Mouse (Mus musculus) heart, embryonic 13.5 days (tissue): ENCODE measurements at regions not wholly inside any gene's neighbourhood (a gene's known extent, or its start where the extent isn't known, plus 50 kb on each side); places are given as distances from the start of the nearest gene placed in this dataset.
"Not testable (repeated sequence)": the region's sequence is repeated elsewhere in the genome, so short reads cannot be mapped to it uniquely, and the experiment has no call there.

Source experiments
- ATAC-seq: fragments of 200-750 bp; cut with Nextera tagmentation; 2 replicates; pipeline ENCODE4 v1.8.0; 2017; ENCODE audit warnings: moderate TSS enrichment; ENCODE audit not compliant: insufficient number of reproducible peaks, low FRiP score, low TSS enrichment; ENCODE audit errors: extremely low read depth
- H3K27ac ChIP-seq: fragments of 300-500 bp; sonication (generic); replicated peaks from 2 replicates; pipeline ENCODE4 v1.5.1; 2015; ENCODE audit warnings: moderate library complexity, mild to moderate bottlenecking, inconsistent platforms
- H3K27me3 ChIP-seq: fragments of 300-500 bp; sonication (generic); replicated peaks from 2 replicates; pipeline ENCODE4 v1.6.1; 2015; ENCODE audit warnings: mild to moderate bottlenecking, inconsistent platforms
- H3K36me3 ChIP-seq: fragments of 300-500 bp; sonication (generic); 2 replicates; pipeline ENCODE4 v1.6.1; 2015; ENCODE audit warnings: mild to moderate bottlenecking, inconsistent platforms
- H3K4me1 ChIP-seq: fragments of 300-500 bp; sonication (generic); 2 replicates; pipeline ENCODE4 v1.6.1; 2015; ENCODE audit warnings: inconsistent platforms
- H3K4me2 ChIP-seq: fragments of 300-500 bp; sonication (generic); 2 replicates; pipeline ENCODE4 v1.6.1; 2015; ENCODE audit warnings: inconsistent platforms, mild to moderate bottlenecking, moderate library complexity
- H3K4me3 ChIP-seq: fragments of 300-500 bp; sonication (generic); 2 replicates; pipeline ENCODE4 v1.5.1; 2015; ENCODE audit warnings: moderate library complexity, mild to moderate bottlenecking, inconsistent platforms
- H3K9ac ChIP-seq: fragments of 300-500 bp; sonication (generic); 2 replicates; pipeline ENCODE4 v1.6.1; 2015; ENCODE audit warnings: inconsistent platforms, mild to moderate bottlenecking, moderate library complexity
- H3K9me3 ChIP-seq: fragments of 300-500 bp; sonication (generic); 2 replicates; pipeline ENCODE4 v1.6.1; 2016; ENCODE audit warnings: inconsistent platforms
- WGBS: fragments of 180-500 bp; shearing (Covaris S2); methylation state at CpG from one replicate; pipeline ENCODE4 v1.1.7; 2015; ENCODE audit warnings: mixed read lengths; 5-methylcytosine and 5-hydroxymethylcytosine counted together

DNA sequence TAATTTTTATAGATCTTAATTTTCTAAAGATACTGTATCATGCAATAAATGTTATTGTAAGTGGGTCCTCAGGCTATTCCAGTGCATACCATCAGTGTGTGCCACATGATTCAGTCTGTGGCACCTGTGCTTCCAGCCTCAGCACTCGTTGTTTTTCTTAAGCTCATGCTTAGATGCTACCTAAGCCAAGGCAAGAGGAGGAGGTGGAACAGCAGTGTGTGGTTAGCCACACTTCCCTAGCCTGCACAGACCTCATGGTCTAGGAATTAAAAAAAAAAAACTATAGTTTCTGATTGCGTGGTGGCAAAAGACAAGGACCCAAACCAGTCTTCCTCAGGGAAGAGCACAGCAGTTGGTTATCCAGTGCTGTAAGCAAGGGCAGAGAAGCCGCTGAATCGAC, 287.3 kb upstream of the Olfr1507 start:
- H3K4me1 ChIP-seq, H3K27me3 ChIP-seq, H3K36me3 ChIP-seq, ATAC-seq, H3K9ac ChIP-seq, H3K27ac ChIP-seq, H3K9me3 ChIP-seq, H3K4me2 ChIP-seq, H3K4me3 ChIP-seq: not testable (repeated sequence)
- WGBS, result 58% methylated on average over 4 of the region's 4 CpGs

DNA sequence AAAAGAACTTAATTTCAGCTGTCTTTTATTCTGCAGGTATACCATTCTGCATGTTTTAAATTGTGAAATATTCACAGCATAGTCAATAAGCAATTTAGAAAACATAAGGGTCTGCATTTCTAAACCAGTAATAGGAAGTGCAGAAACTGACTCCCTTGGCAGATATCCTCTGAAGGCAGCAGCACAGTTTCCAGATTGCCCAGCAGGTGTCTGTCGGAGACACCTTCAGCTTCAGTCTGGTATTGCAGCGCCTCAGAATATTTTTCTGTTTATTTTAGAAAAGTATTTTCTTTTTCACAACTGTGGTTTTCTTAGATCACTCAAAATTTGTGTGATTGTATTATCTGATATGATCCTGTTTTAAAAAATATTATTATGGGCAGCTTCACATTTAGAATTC, 280.3 kb upstream of the Olfr1507 start:
- ATAC-seq, H3K27me3 ChIP-seq, H3K36me3 ChIP-seq, H3K4me1 ChIP-seq, H3K4me2 ChIP-seq, H3K9ac ChIP-seq, H3K27ac ChIP-seq, H3K4me3 ChIP-seq, H3K9me3 ChIP-seq: not testable (repeated sequence)
- 67% methylated on average over 2 of the region's 2 CpGs for WGBS

DNA sequence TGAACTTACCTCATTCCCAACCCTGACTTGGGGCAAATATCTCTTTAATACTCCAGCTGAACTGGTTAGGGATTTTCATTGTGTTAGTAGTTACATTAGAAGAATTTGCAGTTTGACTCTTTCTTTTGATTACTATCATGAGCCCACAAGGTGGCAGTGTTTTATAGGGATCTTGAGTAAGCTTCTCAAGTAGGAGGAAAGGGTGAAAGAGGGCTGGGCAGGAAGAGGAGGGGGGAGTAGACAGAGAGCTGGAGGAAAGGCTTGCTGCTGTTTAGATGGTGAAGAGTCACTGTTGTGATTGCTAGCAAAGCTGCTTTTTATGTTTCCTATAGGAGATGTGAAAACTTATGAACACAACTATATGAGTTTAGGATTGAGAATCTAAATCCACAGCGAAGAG, 273.9 kb upstream of the Olfr1507 start:
- not testable (repeated sequence) for H3K36me3 ChIP-seq, H3K27ac ChIP-seq, H3K9me3 ChIP-seq, ATAC-seq, H3K27me3 ChIP-seq, H3K4me2 ChIP-seq, H3K4me1 ChIP-seq, H3K4me3 ChIP-seq, H3K9ac ChIP-seq
- whole genome bisulfite sequencing, result no CpG with 5 or more reads among the region's 1 CpGs

DNA sequence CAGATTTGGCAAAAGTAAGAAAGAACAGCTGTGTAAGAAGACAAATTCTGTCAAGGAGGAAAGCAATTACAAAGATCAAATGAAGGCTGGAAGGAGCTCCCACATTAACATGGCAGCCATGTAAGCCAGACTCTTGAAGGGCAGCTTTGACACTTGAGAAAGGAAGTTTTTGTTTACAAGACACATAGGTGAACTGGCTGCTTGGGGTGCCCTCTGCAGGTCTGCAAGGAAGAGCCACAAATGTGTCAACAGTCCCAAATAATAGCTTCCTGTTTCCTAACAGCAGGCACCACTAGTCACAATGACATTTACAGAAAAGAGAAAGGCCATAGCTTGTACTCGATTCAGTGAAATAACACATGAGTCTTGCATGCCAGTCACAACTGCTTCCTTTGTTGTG, 256.6 kb upstream of the Olfr1507 start:
- not testable (repeated sequence) for H3K27me3 ChIP-seq, H3K4me3 ChIP-seq, H3K4me2 ChIP-seq, ATAC-seq, H3K27ac ChIP-seq, H3K9ac ChIP-seq, H3K9me3 ChIP-seq, H3K4me1 ChIP-seq, H3K36me3 ChIP-seq
- 64% methylated on average over 1 of the region's 1 CpGs for whole genome bisulfite sequencing

DNA sequence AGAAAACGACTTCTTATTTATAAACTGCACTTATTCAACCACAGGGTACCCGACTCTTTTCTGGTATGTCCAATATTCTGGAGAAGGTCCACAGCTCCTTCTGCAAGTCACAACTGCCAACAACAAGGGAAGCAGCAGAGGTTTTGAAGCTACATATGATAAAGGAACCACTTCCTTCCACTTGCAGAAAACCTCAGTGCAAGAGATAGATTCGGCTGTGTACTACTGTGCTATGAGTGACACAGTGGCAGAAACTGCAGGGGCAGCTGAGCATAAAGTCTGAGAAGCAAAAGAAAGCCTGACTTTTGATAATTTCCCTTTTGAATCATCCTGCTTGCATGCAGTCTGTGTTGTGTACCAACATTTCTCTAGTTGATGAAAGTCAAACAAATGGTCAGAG, 231.1 kb upstream of the Olfr1507 start:
- H3K27me3 ChIP-seq, result not testable (repeated sequence)

DNA sequence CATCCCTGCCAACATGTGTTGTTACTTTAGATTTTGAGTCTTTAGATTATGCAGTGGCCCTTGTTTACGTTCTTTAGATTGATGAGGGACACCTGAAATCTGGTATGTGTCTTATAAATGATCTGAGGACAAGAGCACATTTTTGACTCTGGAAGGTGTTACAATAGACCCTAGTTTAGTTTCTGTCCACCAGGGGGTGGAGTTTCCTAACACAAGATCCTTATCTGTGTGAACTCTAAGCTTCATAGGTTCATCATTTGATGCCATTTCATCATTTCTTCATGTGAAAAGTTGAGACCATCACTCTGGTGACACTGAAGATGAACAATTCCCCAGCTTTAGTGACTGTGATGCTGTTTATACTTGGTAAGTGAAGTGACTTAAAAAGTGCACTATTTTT, 229.4 kb upstream of the Olfr1507 start:
- not testable (repeated sequence) for H3K27ac ChIP-seq, H3K27me3 ChIP-seq, H3K36me3 ChIP-seq, H3K9me3 ChIP-seq, H3K4me3 ChIP-seq, H3K4me1 ChIP-seq, H3K4me2 ChIP-seq, H3K9ac ChIP-seq, ATAC-seq
- WGBS, result 63% methylated on average over 1 of the region's 1 CpGs

More for the DNA sequence above, 231.1 kb upstream of the Olfr1507 start:
- not testable (repeated sequence) for H3K9ac ChIP-seq, H3K27ac ChIP-seq, H3K4me2 ChIP-seq, ATAC-seq, H3K4me3 ChIP-seq, H3K4me1 ChIP-seq, H3K36me3 ChIP-seq, H3K9me3 ChIP-seq
- WGBS, result 46% methylated on average over 2 of the region's 3 CpGs

DNA sequence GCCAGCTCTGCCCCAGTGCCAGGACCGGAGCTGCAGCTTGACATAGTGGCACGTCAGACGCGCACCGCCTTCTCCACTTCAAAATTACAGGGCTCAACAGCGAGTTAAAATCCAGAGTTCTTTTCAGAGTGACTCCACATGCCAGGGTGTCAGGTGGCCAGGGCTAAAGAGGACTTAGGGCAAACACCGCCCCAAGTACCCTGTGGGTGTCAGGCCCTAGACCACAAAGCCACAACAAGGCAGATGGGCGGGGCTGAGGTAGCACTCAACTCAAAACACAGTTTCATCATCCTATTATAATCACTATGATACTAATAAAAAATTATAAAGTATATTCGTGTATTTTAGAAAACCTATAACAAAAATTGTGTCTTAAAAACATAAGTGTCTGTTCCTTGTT, 225.1 kb upstream of the Olfr1507 start:
- WGBS, result 80% methylated on average over 9 of the region's 9 CpGs
- Histone ChIP-seq H3K27me3 (no peaks in the 10 kb centered on the region), H3K9me3 (peaks cover 4% of the 10 kb centered on the region; the same call in 1 of the 2 replicates), H3K4me3 (no peak overlapping the region), H3K4me1 (no peaks in the 10 kb centered on the region), H3K36me3 (no peaks in the 10 kb centered on the region), H3K4me2 (no peak overlapping the region), H3K9ac (no peak overlapping the region), H3K27ac (no peak overlapping the region)
- ATAC-seq, result no peak

DNA sequence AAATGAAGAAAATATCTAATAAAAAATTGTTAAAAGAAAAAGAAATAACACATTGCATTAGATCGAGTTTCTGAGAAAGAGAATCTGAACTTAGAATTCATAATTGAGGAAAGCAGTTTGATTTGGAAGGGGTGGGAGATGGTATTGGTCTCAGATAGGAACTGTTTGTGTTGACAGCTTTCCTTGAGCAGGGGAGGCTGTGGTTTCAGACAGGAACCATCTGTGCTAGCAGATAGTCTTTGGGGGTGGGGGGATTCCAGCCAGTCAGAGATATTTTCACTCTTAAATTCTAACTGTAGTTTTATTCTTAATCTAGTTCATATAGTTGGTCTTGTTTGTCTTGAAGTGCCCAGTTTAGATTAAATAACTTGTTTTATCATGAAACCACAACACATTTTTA, 205.3 kb upstream of the Olfr1507 start:
- WGBS, result 62% methylated on average over 1 of the region's 1 CpGs
- H3K36me3 ChIP-seq, result not testable (repeated sequence)

DNA sequence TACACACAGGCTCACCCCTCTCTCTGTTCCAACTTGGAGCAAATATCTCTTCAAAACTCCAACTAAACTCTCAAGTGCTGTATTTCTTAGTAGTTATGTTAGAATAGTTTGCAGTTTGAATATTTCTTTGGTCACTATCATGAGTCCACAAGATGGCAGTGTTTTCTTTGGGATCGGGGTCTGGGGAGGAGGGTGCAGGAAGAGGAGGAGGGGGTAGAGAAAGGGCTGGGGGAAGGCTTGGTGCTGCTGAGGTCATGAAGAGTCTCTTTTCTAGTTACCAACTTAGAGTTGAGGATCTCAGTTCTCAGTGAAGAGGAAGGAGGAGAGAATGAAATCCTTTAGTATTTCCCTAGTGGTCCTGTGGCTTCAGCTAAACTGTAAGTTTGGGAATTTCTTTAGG, 188.1 kb upstream of the Olfr1507 start:
- not testable (repeated sequence) for H3K27me3 ChIP-seq, ATAC-seq, H3K4me1 ChIP-seq, H3K9ac ChIP-seq, H3K27ac ChIP-seq, H3K4me3 ChIP-seq, H3K9me3 ChIP-seq, H3K36me3 ChIP-seq, H3K4me2 ChIP-seq
- no CpG with 5 or more reads among the region's 1 CpGs for WGBS

More for the DNA sequence above, 205.3 kb upstream of the Olfr1507 start:
- ATAC-seq, H3K4me1 ChIP-seq, H3K4me2 ChIP-seq, H3K4me3 ChIP-seq, H3K9me3 ChIP-seq, H3K9ac ChIP-seq, H3K27me3 ChIP-seq, H3K27ac ChIP-seq: not testable (repeated sequence)

DNA sequence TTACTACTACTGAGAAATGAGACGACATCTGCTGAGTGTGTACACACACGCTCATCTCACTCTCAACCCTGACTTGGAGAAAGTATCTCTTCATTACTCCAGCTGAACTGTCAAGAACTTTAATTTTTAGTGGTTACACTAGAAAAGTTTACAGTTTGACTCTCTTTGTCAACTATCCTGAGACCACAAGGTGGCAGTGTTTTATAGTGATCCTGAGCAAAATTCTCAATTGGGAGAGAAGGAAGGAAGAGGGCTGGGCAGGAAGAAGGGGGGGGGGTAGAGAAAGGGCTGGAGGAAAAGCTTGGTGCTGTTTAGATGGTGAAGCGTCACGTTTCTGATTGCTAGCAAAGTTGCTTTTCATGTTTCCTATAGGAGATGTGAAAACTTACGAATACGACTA, 158.8 kb upstream of the Olfr1507 start:
- H3K4me1 ChIP-seq, result no peaks in the 10 kb centered on the region
- no peak for ATAC-seq
- H3K4me2 ChIP-seq, result no peak overlapping the region
- H3K36me3 ChIP-seq, result no peaks in the 10 kb centered on the region
- H3K27ac ChIP-seq, result no peak overlapping the region
- no peak overlapping the region for H3K9ac ChIP-seq
- no peak overlapping the region for H3K4me3 ChIP-seq
- no peaks in the 10 kb centered on the region for H3K27me3 ChIP-seq
- peaks cover 4% of the 10 kb centered on the region; the same call in 1 of the 2 replicates for H3K9me3 ChIP-seq
- 49% methylated on average over 6 of the region's 6 CpGs for WGBS

DNA sequence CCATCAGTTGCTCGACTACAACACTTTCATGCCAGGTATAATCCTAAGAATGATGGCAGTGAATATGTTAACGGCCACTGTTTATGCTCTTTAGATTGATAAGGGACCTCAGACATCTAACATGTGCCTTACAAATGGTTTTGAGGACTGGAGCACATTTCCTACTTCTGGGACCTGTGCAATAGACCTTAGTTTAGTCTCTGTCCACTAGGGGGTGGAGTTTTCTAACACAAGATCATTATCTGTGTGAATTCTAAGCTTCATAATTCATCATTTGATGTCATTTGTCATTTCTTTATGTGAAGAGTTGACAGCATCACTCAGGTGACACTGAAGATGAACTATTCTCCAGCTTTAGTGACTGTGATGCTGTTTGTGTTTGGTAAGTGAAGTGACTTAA, 142.6 kb upstream of the Olfr1507 start:
- no peak for ATAC-seq
- H3K4me1 ChIP-seq, result no peaks in the 10 kb centered on the region
- no peaks in the 10 kb centered on the region for H3K27me3 ChIP-seq
- no peak overlapping the region for H3K4me2 ChIP-seq
- WGBS, result 50% methylated on average over 2 of the region's 2 CpGs
- H3K9ac ChIP-seq, result no peak overlapping the region
- H3K27ac ChIP-seq, result no peak overlapping the region
- peaks cover 11% of the 10 kb centered on the region; the same call in 1 of the 2 replicates for H3K9me3 ChIP-seq
- H3K36me3 ChIP-seq, result no peaks in the 10 kb centered on the region
- H3K4me3 ChIP-seq, result no peak overlapping the region

DNA sequence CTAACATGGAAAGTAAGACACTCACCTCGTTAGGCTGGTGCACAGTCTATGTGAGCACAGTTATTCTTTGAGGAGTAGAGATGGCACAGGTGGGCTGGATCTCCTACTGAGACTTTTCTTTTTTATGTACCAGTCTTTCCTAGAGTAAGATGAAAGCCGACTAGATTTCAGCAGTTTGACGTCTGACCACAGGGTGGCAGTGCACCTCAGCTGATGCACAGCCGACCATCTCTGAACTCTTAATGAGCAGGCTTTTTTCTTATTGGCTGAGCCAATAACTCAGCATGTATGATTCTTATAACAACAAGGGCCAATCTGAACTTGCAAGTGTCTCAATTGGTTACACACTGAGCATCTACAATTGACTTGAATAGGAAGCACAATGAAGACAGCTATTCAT, 126.6 kb upstream of the Olfr1507 start:
- ATAC-seq, result no peak
- H3K9me3 ChIP-seq, result peaks cover 14% of the 10 kb centered on the region
- 25% methylated on average over 4 of the region's 4 CpGs for WGBS
- no peaks in the 10 kb centered on the region for H3K4me1 ChIP-seq
- no peak overlapping the region for H3K9ac ChIP-seq
- no peaks in the 10 kb centered on the region for H3K36me3 ChIP-seq
- H3K4me3 ChIP-seq, result no peak overlapping the region
- no peak overlapping the region for H3K27ac ChIP-seq
- H3K27me3 ChIP-seq, result no peaks in the 10 kb centered on the region
- no peak overlapping the region for H3K4me2 ChIP-seq

DNA sequence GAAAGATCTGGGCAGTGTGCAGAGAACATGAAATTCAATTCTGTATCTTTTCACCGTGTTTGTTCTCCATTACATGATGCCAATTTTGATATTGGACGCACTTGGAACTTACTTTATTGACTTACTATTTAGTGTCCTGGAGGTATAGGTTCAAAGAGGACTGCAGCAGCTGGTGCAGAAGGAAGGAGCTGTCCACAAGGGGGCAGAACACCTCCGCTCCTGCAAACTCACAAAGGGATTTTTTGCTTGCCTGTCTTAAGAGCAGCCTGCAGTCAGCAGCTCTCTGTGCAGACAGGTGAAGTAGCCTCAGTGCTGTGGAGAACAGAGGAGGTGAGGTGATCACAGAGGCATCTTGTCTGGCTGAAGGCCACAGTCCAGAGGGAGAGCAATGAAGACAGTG, 84.8 kb upstream of the Olfr1507 start:
- Histone ChIP-seq H3K4me2 (no peak overlapping the region), H3K4me1 (no peaks in the 10 kb centered on the region), H3K27me3 (no peaks in the 10 kb centered on the region), H3K27ac (no peak overlapping the region), H3K36me3 (no peaks in the 10 kb centered on the region), H3K9ac (no peak overlapping the region), H3K9me3 (0 out of 2 replicates have a peak, but pooled peaks cover 3% of the 10 kb centered on the region), H3K4me3 (no peak overlapping the region)
- WGBS, result 30% methylated on average over 3 of the region's 3 CpGs
- ATAC-seq, result no peak
